In the genomic region with DNA sequence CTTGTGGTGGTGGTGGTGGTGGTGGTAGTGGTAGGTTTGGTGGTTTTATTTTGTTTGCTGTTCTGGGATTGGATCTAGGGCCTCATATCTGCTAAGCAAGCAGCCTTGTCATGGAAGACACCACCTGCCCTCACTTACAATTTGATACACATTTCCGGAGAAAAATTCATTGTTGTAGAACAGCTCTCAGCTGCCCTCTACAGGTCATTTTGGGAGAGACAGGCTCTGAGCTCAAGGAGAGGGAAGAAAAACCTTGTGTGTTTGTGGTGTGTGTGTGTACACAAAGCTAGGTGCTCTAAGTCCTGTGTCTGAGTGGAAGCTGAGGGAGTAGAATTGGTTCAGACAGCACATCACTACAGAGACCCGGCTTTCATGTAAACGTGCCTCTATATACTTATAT, we compare ENCODE assay signal across 8 mouse cellular contexts. TPM values are rescaled to one million over a fixed set of nuclear protein-coding genes. Genes with fewer than 3 reads are reported as not detected.
DNase-seq lines count a peak whose midpoint lies in the region; ATAC-seq and TF ChIP-seq lines count a peak whose summit lies in the region.

No protein-coding gene starts in this region.

- no peak overlapping the region for H3K4me3 ChIP-seq in left cerebral cortex, adult 2 months

- no peak overlapping the region for H3K27ac ChIP-seq in left cerebral cortex, adult 2 months

- peak; percentile 62; the same call in 1 of the 2 replicates for ATAC-seq in monocyte, adult 5-6 weeks (replicated peaks; ENCODE audit: insufficient number of reproducible peaks, low FRiP score, low TSS enrichment, poor library complexity, severe bottlenecking)

- TF ChIP-seq CTCF in left cerebral cortex, adult 2 months (IDR thresholded peaks at IDR 0.05) = peak; percentile 91

- peak; percentile 65 to 80 for DNase-seq in left cerebral cortex, adult 18-20 months (ENCODE audit: low spot score in 2 of 2)
- DNase-seq in left cerebral cortex, adult 11 months (ENCODE audit: low spot score) = no peak
- DNase-seq in MN1 (ENCODE audit: low spot score) = peak; percentile 77
- peak; percentile 72 to 84 for DNase-seq in cerebellum, postnatal 25 days
- peak; percentile 33 for DNase-seq in gastrocnemius, postnatal 14 days
- DNase-seq in left cerebral cortex, adult 2 months (ENCODE audit: extremely low spot score in 1 of 2, low spot score in 2 of 2) = peak; percentile 62 to 64
- DNase-seq in urinary bladder, postnatal 36 days (ENCODE audit: low spot score in 2 of 2) = peak; percentile 35 to 56

- intact Hi-C loops in gastrocnemius, postnatal 14 days (cut with DNase I; ENCODE audit: low total_unique reads) = no loop called here
- intact Hi-C loops in left cerebral cortex, adult 2 months (cut with DNase I) = loop anchor here (1.0 to 2.0 kb wide), 2 partner anchors 32 to 306 kb away; no protein-coding TSS in a partner anchor

RNA-seq across cellular contexts. Expression of a gene that starts 4.0 kb away (rescaled TPM):
- 100 to 1,000 TPM; 410 to 481 TPM for total RNA-seq in left cerebral cortex, adult 18-20 months (2021)
- total RNA-seq in gastrocnemius, postnatal 14 days (2021) = 1,000 to 10,000 TPM; 1,175 to 1,382 TPM
- total RNA-seq in left cerebral cortex, adult 2 months (2021) = 100 to 1,000 TPM; 374 to 440 TPM
- 54.8 to 108 TPM (median 74.5 TPM) in 3 replicates for total RNA-seq in monocyte, adult 5-6 weeks (2017)

RNA-seq across cellular contexts. Expression of a gene that starts 13.3 kb away (rescaled TPM):
- 10 to 100 TPM; 17.6 to 18.5 TPM for total RNA-seq in left cerebral cortex, adult 18-20 months (2021)
- total RNA-seq in gastrocnemius, postnatal 14 days (2021) = not detected
- total RNA-seq in left cerebral cortex, adult 2 months (2021) = 10 to 100 TPM; 16.9 to 18.5 TPM
- total RNA-seq in monocyte, adult 5-6 weeks (2017) = not detected in 3 replicates

RNA-seq across cellular contexts. Expression of a gene that starts 20.2 kb away (rescaled TPM):
- 10 to 100 TPM; 17.6 to 25.6 TPM for total RNA-seq in left cerebral cortex, adult 18-20 months (2021)
- total RNA-seq in gastrocnemius, postnatal 14 days (2021) = 1 to 10 TPM; 4.5 to 6.1 TPM
- 10 to 100 TPM; 18.1 to 21.6 TPM for total RNA-seq in left cerebral cortex, adult 2 months (2021)
- 17.5 to 23.5 TPM (median 18.2 TPM) in 3 replicates for total RNA-seq in monocyte, adult 5-6 weeks (2017)

RNA-seq across cellular contexts. Expression of a gene that starts 35.5 kb away (rescaled TPM):
- 10 to 100 TPM; 66.0 to 69.4 TPM for total RNA-seq in left cerebral cortex, adult 18-20 months (2021)
- total RNA-seq in gastrocnemius, postnatal 14 days (2021) = 10 to 100 TPM; 69.8 to 87.0 TPM
- total RNA-seq in left cerebral cortex, adult 2 months (2021) = 10 to 100 TPM; 63.4 to 76.9 TPM
- 1.9 to 7.7 TPM (median 7.5 TPM) in 3 replicates for total RNA-seq in monocyte, adult 5-6 weeks (2017)

RNA-seq across cellular contexts. Expression of a gene that starts 43.6 kb away (rescaled TPM):
- 10 to 100 TPM; 20.9 to 23.1 TPM for total RNA-seq in left cerebral cortex, adult 18-20 months (2021)
- total RNA-seq in gastrocnemius, postnatal 14 days (2021) = 10 to 100 TPM; 44.2 to 45.0 TPM
- total RNA-seq in left cerebral cortex, adult 2 months (2021) = 10 to 100 TPM; 19.8 to 22.3 TPM
- total RNA-seq in monocyte, adult 5-6 weeks (2017) = 30.6 to 40.9 TPM (median 34.3 TPM) in 3 replicates

Comparison
In these comparisons a context has a peak if more than half of its experiments do, and no peak if none do; other contexts are left out.
1. RNA of a gene that starts 13.3 kb away (total RNA-seq): 17.6 to 18.5 TPM in left cerebral cortex, adult 18-20 months and 16.9 to 18.5 TPM in left cerebral cortex, adult 2 months; not detected in gastrocnemius, postnatal 14 days and not detected in monocyte, adult 5-6 weeks; every median in the first group is over 10 times any median in the second.